Mouse (Mus musculus): ENCODE results near the gene Slc12a7. TPM values are rescaled to one million over a fixed set of nuclear protein-coding genes. Genes with fewer than 3 reads are reported as not detected.

Gene Slc12a7
- total RNA-seq, 2 experiments from 2014 or later, result 3.0 to 3.6 TPM

- no peak for ATAC-seq (replicated peaks; ENCODE audit: poor library complexity, severe bottlenecking)
These were observed 19.7 kb upstream of the Slc12a7 start for GRCm38 (mm10) chr13:73713204-73713603.

- ATAC-seq (replicated peaks; ENCODE audit: poor library complexity, severe bottlenecking), result peak; percentile 69
These were observed 18.9 kb upstream of the Slc12a7 start for GRCm38 (mm10) chr13:73714020-73714419.

- peak; percentile 83 for ATAC-seq (replicated peaks; ENCODE audit: poor library complexity, severe bottlenecking)
These were observed 14.7 kb upstream of the Slc12a7 start for GRCm38 (mm10) chr13:73718225-73718624.

- no peak for ATAC-seq (replicated peaks; ENCODE audit: poor library complexity, severe bottlenecking)
These were observed 12.7 kb upstream of the Slc12a7 start for GRCm38 (mm10) chr13:73720241-73720640.

- ATAC-seq (replicated peaks; ENCODE audit: poor library complexity, severe bottlenecking), result peak; percentile 43; the same call in 1 of the 2 replicates
These were observed 9.7 kb upstream of the Slc12a7 start for GRCm38 (mm10) chr13:73723081-73723668.

GRCm38 (mm10) chr13:73725315-73725714 is 7.6 kb upstream of the Slc12a7 start:
- ATAC-seq (replicated peaks; ENCODE audit: poor library complexity, severe bottlenecking), result peak; percentile 65

GRCm38 (mm10) chr13:73727621-73728025 is 5.3 kb upstream of the Slc12a7 start:
- no peak for ATAC-seq (replicated peaks; ENCODE audit: poor library complexity, severe bottlenecking)

GRCm38 (mm10) chr13:73728633-73729032 is 4.3 kb upstream of the Slc12a7 start:
- no peak for ATAC-seq (replicated peaks; ENCODE audit: poor library complexity, severe bottlenecking)

GRCm38 (mm10) chr13:73730913-73731312 is 2.0 kb upstream of the Slc12a7 start:
- ATAC-seq (replicated peaks; ENCODE audit: poor library complexity, severe bottlenecking), result no peak

GRCm38 (mm10) chr13:73732235-73732634 is 659 bp upstream of the Slc12a7 start:
- no peak for ATAC-seq (replicated peaks; ENCODE audit: poor library complexity, severe bottlenecking)

- no peak for ATAC-seq (replicated peaks; ENCODE audit: poor library complexity, severe bottlenecking)
These were observed 1.5 kb downstream of the Slc12a7 start for GRCm38 (mm10) chr13:73734379-73734778.

GRCm38 (mm10) chr13:73735270-73735669 is 2.4 kb downstream of the Slc12a7 start:
- no peak for ATAC-seq (replicated peaks; ENCODE audit: poor library complexity, severe bottlenecking)

GRCm38 (mm10) chr13:73735928-73736327 is 3.0 kb downstream of the Slc12a7 start:
- no peak for ATAC-seq (replicated peaks; ENCODE audit: poor library complexity, severe bottlenecking)

GRCm38 (mm10) chr13:73736943-73737342 is 4.0 kb downstream of the Slc12a7 start:
- ATAC-seq (replicated peaks; ENCODE audit: poor library complexity, severe bottlenecking), result peak; percentile 49

GRCm38 (mm10) chr13:73740399-73740944 is 7.6 kb downstream of the Slc12a7 start:
- ATAC-seq (replicated peaks; ENCODE audit: poor library complexity, severe bottlenecking), result peak; percentile 46; the same call in 1 of the 2 replicates

GRCm38 (mm10) chr13:73742944-73743343 is 10.1 kb downstream of the Slc12a7 start:
- no peak for ATAC-seq (replicated peaks; ENCODE audit: poor library complexity, severe bottlenecking)

- no peak for ATAC-seq (replicated peaks; ENCODE audit: poor library complexity, severe bottlenecking)
These were observed 10.8 kb downstream of the Slc12a7 start for GRCm38 (mm10) chr13:73743662-73744061.

- ATAC-seq (replicated peaks; ENCODE audit: poor library complexity, severe bottlenecking), result peak; percentile 50; the same call in 1 of the 2 replicates
These were observed 16.0 kb downstream of the Slc12a7 start for GRCm38 (mm10) chr13:73748663-73749440.

GRCm38 (mm10) chr13:73750435-73750834 is 17.5 kb downstream of the Slc12a7 start:
- no peak for ATAC-seq (replicated peaks; ENCODE audit: poor library complexity, severe bottlenecking)

- ATAC-seq (replicated peaks; ENCODE audit: poor library complexity, severe bottlenecking), result no peak
These were observed 18.4 kb downstream of the Slc12a7 start for GRCm38 (mm10) chr13:73751284-73751683.

GRCm38 (mm10) chr13:73755809-73756208 is 22.9 kb downstream of the Slc12a7 start:
- ATAC-seq (replicated peaks; ENCODE audit: poor library complexity, severe bottlenecking), result no peak
